In the genomic region with DNA sequence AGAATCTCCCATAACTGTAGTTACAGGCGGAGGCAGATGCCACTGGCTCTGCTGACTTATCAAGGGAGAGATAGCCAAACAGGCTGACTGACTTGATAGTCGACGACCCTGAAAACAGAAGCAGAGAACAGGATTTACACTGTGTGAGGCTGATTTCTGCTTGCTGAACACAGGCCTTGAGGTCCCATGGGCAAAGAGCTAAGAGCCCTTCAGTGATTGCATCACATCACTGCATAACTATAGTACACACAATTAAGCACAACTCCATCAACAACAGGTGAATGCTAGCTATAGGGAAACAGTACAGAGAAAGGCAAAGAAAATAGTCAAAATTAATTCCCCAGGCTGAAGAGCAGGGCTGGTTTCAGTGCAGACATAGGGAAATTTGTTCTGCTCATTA, we compare ENCODE assay signal across 17 mouse cellular contexts.
DNase-seq lines count a peak whose midpoint lies in the region; ATAC-seq and TF ChIP-seq lines count a peak whose summit lies in the region.
"Had no signal": no experiment of that assay in that cellular context is flagged by ENCODE, and none has a peak within 500 bp of the region (broad histone marks: within the 10 kb centered on the region; RNA-seq: fewer than 3 reads in every experiment).

No protein-coding gene starts in this region.

- no peaks in the 10 kb centered on the region for H3K36me3 ChIP-seq in lung, postnatal 0 days (ENCODE audit: insufficient read depth, low read length)
- no peaks in the 10 kb centered on the region for H3K36me3 ChIP-seq in midbrain, embryonic 14.5 days (ENCODE audit: control insufficient read depth, insufficient read depth, low read length)
- no peaks in the 10 kb centered on the region for H3K36me3 ChIP-seq in heart, adult 2 months (ENCODE audit: control insufficient read depth, insufficient read depth, low read length)
- H3K36me3 ChIP-seq: limb, embryonic 13.5 days; liver, embryonic 15.5 days; stomach, embryonic 15.5 days had no signal

- no peak overlapping the region for H3K4me2 ChIP-seq in lung, postnatal 0 days (replicated peaks; ENCODE audit: low read depth, low read length)
- no peak overlapping the region for H3K4me2 ChIP-seq in midbrain, embryonic 14.5 days (ENCODE audit: low read length)
- H3K4me2 ChIP-seq: liver, embryonic 15.5 days had no signal

- TF ChIP-seq CTCF in lung, postnatal 0 days (IDR thresholded peaks at IDR 0.05), result no peak
- no peak for TF ChIP-seq CTCF in brain, embryonic 14.5 days (IDR thresholded peaks at IDR 0.05; ENCODE audit: borderline replicate concordance, extremely low read depth, insufficient read depth, insufficient read length)
- no peak for TF ChIP-seq CTCF in heart, adult 2 months (IDR thresholded peaks at IDR 0.05)

- no peak for TF ChIP-seq EP300 in lung, postnatal 0 days (IDR thresholded peaks at IDR 0.05)
- no peak for TF ChIP-seq EP300 in heart, adult 2 months (IDR thresholded peaks at IDR 0.05; ENCODE audit: insufficient read depth, low read depth, low read length)

- intact Hi-C loops in heart, adult 2 months (cut with DNase I), result no loop called here

- no peak for TF ChIP-seq POLR2A in brain, embryonic 14.5 days (IDR thresholded peaks at IDR 0.05; ENCODE audit: borderline replicate concordance, extremely low read depth, insufficient read depth, insufficient read length, poor library complexity, severe bottlenecking)
- no peak for TF ChIP-seq POLR2A in heart, adult 2 months (IDR thresholded peaks at IDR 0.05; ENCODE audit: insufficient read depth, low read depth, low read length)

- ATAC-seq in lung, postnatal 0 days, result peak; percentile 44; the same call in 1 of the 2 replicates
- ATAC-seq in midbrain, embryonic 14.5 days (ENCODE audit: low FRiP score, low TSS enrichment), result 0 out of 2 replicates have a peak, but pooled peaks have one; percentile 27

- DNase-seq in embryo, embryonic 11 days, result peak; percentile 13
- DNase-seq in embryo, embryonic 10 days (ENCODE audit: low spot score), result no peak
- DNase-seq in lung, postnatal 0 days (ENCODE audit: low spot score), result peak; percentile 33
- DNase-seq in lung, postnatal 4 days, result no peak
- peak; percentile 42 for DNase-seq in brain, embryonic 14.5 days (ENCODE audit: low read depth)
- peak; percentile 47 for DNase-seq in midbrain, embryonic 14.5 days
- no peak for DNase-seq in heart, adult 2 months
- DNase-seq in gastrocnemius, postnatal 25 days, result no peak
- DNase-seq: adrenal gland, postnatal 14 days; cerebellum, adult 9-11 months; heart, adult 11 months; thymus, postnatal 14 days had no signal

- no peak overlapping the region for H3K27ac ChIP-seq in lung, postnatal 0 days (ENCODE audit: low read length)
- H3K27ac ChIP-seq in midbrain, embryonic 14.5 days (replicated peaks; ENCODE audit: low read depth, low read length), result peak overlapping the region; percentile 32; the same call in 1 of the 2 replicates
- H3K27ac ChIP-seq in heart, adult 2 months, result no peak overlapping the region
- H3K27ac ChIP-seq: kidney, postnatal 0 days; left cerebral cortex, adult 2 months; limb, embryonic 13.5 days; liver, embryonic 15.5 days; stomach, embryonic 15.5 days had no signal

- H3K4me3 ChIP-seq in lung, postnatal 0 days (ENCODE audit: low read depth, low read length), result no peak overlapping the region
- no peak overlapping the region for H3K4me3 ChIP-seq in midbrain, embryonic 14.5 days (replicated peaks; ENCODE audit: low read depth, low read length)
- no peak overlapping the region for H3K4me3 ChIP-seq in heart, adult 2 months
- H3K4me3 ChIP-seq: left cerebral cortex, adult 2 months; liver, embryonic 15.5 days; stomach, embryonic 15.5 days had no signal

- H3K79me2 ChIP-seq in heart, adult 2 months (replicated peaks; ENCODE audit: control insufficient read depth, insufficient read depth, low read length), result no peaks in the 10 kb centered on the region

- H3K9me3 ChIP-seq in lung, postnatal 0 days (ENCODE audit: low read length), result no peaks in the 10 kb centered on the region
- H3K9me3 ChIP-seq in midbrain, embryonic 14.5 days (ENCODE audit: control insufficient read depth, low read length), result no peaks in the 10 kb centered on the region
- H3K9me3 ChIP-seq: limb, embryonic 13.5 days; liver, embryonic 15.5 days; stomach, embryonic 15.5 days had no signal

- no peaks in the 10 kb centered on the region for H3K27me3 ChIP-seq in lung, postnatal 0 days (replicated peaks; ENCODE audit: insufficient read depth, low read length)
- H3K27me3 ChIP-seq in midbrain, embryonic 14.5 days (ENCODE audit: control insufficient read depth, insufficient read depth, low read length), result no peaks in the 10 kb centered on the region
- H3K27me3 ChIP-seq in heart, adult 2 months (ENCODE audit: control insufficient read depth, insufficient read depth, low read length), result no peaks in the 10 kb centered on the region
- H3K27me3 ChIP-seq: limb, embryonic 13.5 days; stomach, embryonic 15.5 days had no signal

- no peaks in the 10 kb centered on the region for H3K4me1 ChIP-seq in lung, postnatal 0 days (ENCODE audit: insufficient read depth, low read depth, low read length)
- peaks cover 22% of the 10 kb centered on the region for H3K4me1 ChIP-seq in midbrain, embryonic 14.5 days (ENCODE audit: control insufficient read depth, insufficient read depth, low read length)
- H3K4me1 ChIP-seq in heart, adult 2 months (ENCODE audit: control insufficient read depth, insufficient read depth, low read length), result 0 out of 2 replicates have a peak, but pooled peaks cover 1% of the 10 kb centered on the region
- H3K4me1 ChIP-seq: liver, embryonic 15.5 days had no signal

- H3K9ac ChIP-seq in lung, postnatal 0 days (replicated peaks; ENCODE audit: low read depth), result no peak overlapping the region
- H3K9ac ChIP-seq in midbrain, embryonic 14.5 days (replicated peaks; ENCODE audit: low read length), result no peak overlapping the region; the same call in 1 of the 2 replicates
- H3K9ac ChIP-seq in heart, adult 2 months (ENCODE audit: low read depth, low read length), result no peak overlapping the region
- H3K9ac ChIP-seq: liver, embryonic 15.5 days; stomach, embryonic 15.5 days had no signal

- 45% methylated on average over 3 of the region's 3 CpGs for WGBS in lung, postnatal 0 days
- 19% methylated on average over 3 of the region's 3 CpGs for whole genome bisulfite sequencing in midbrain, embryonic 14.5 days
- WGBS in heart, adult 2 months, result 43% methylated on average over 3 of the region's 3 CpGs

Comparison
In these comparisons a context has a peak if more than half of its experiments do, and no peak if none do; other contexts are left out.
1. DNase-seq: peak in embryo, embryonic 11 days (single experiment), lung, postnatal 0 days (single experiment), brain, embryonic 14.5 days (single experiment) and midbrain, embryonic 14.5 days (single experiment); none in embryo, embryonic 10 days (single experiment), lung, postnatal 4 days (0 of 2), heart, adult 2 months (0 of 2) and gastrocnemius, postnatal 25 days (single experiment).